Mouse (Mus musculus) testis, adult 2 months (tissue): ENCODE data around the gene Pold2.

Experiments used
- CTCF ChIP-seq: fragments of 200-500 bp; IDR thresholded peaks from 2 replicates; pipeline ENCODE4 v1.5.1; 2012; ENCODE audit warnings: low read depth, mild to moderate bottlenecking, inconsistent platforms, low read length, moderate library complexity; ENCODE audit not compliant: control insufficient read depth, insufficient read depth, insufficient replicate concordance
- POLR2A ChIP-seq: fragments of 200-500 bp; IDR thresholded peaks from 2 replicates; pipeline ENCODE4 v1.6.1; 2012; ENCODE audit warnings: low read depth, mild to moderate bottlenecking, inconsistent platforms, low read length, moderate library complexity; ENCODE audit not compliant: control insufficient read depth

- no peak for TF ChIP-seq CTCF
- no peak for TF ChIP-seq POLR2A
These were observed 52.7 kb downstream of the Pold2 start for GRCm38 (mm10) chr11:5825432-5825831.
